Mouse (Mus musculus) retina, postnatal 7 days (tissue): ENCODE results near the gene Susd1.

ENCODE experiments used
- DNase-seq: peaks from one replicate; pipeline ENCODE4 v3.0.0-alpha.2; 2012; ENCODE audit warnings: low read depth, low spot score

Gene Susd1

DNA sequence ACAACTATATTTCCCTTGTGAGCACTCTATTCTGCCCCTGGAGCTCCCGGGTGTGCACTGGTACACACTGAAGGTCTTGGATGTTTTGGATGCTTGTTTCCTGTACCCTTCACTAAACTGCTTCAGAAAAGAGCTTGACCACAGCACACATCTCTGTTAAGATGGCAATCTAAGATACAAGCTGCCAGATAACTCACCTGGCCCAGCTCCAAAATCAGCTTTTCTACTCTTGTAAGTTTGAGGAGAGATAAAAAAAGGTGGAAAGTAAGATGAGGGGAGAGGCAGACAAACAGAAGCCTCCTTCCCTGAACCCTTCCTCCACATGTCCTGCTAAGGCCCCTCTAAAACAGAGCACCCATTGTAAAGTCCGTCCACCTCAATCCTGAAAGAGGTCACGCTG, 115.7 kb downstream of the Susd1 start:
- no peak for DNase-seq

DNA sequence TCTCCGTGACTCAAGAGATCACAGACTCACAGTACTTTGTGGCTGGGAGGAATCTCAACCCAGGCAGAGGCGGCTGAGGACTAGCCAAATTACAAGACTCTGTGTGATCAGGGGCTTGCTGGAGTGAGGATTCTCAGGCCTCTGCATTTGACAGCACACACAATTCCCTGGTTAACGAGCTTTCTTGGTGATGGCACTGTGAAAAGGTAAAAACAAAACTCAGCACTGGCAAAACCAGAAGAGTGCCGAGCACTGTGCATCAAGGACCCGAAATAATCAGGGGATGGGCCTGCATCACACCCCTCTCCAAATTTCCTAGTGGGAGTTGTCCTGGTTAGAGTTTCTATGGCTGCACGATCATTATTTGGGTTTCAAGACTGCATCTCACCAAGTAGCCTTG, 116.4 kb downstream of the Susd1 start:
- DNase-seq, result no peak

DNA sequence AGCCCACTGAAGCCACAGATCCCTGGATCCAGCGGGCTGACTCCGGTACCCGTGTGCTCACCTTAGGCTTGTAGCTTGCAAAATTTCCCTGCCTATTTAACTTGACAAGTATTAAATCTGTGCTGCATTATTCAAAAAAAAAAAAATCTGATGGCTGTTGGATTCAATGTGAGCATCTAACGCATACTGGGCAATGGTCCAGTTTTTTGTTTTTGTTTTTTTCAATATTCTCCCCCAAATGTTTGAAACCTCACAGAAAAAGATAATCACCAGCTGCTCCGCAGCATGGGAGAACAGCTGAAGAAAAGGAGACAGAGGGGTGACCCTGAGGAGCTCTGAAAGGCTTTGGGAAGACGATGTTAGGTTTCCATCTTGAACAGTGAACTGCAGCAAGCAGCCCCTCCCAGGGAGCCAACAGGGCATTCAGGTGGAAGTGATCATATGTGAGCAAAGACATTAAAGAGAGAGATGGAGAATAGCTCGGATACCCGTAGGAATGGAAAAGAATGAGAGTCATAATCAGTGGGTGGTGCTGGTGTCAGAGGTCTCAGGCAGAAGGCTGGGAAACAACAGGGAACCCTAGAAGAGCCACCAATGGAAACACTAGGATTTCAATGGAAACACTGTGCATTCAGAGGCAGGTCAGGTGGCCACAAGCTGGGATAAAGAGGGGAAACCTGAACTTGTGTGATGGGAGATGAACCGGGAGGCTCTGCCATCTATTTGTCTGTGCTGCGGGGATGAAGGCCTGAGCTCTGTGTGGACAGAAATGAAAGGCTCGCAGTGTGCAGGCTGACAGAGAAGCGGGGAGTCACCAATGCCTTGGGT, 117.0 kb downstream of the Susd1 start:
- DNase-seq, result no peak

DNA sequence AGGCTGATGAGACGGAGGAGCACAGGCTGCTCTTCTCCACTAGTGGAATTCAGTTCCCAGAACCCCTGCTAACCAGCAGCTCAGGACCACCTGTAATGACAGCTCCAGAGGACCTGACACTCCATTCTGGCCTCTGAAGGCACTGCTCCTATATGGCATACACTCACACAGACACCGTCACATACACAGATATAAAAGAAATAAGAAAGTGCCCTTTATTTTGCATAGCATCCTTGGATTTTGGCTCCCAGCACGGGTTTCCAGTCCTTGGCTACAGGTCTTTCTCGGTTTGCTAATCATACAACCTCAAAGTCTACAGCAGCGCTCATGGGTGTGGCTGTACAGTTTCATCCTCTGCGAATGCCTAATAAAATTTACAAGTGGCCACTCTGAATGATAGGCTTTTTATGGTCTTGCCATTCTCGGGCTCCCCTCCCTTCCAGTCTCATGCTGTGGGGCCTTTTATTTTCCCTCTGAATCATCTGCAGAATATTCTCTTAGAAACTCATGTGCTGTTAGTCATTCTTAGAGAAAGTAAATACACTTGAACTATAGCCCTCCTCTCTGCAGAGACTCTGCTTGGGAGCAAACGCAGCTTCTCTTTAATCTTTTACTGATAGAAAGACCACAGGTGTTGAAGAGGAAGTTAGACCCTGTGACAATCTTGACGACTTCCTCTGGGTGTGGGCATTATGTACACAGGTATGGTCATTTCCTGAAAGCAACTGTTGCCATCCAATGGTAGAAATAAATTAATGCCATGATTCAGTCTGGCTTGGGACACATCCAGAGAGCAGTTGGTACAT, 119.1 kb downstream of the Susd1 start:
- no peak for DNase-seq

DNA sequence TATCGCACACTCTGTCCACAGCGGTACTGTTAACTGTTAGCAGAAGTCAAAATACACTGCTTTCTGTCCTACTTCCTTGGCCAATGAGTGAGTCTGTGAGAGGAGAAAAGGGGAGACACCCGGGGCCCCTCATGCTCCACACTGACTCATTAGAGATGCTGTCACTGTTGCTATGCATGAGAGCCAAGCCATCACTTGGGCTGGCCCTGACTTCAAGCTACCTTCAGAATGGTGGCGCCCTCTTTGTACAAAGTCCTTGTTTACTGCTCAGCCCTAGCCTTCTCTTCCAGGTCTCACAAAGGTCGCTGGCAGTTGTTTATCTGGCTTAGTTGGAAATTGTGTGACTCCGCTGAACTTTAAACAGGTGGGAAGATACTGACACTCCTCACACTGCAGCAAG, 119.8 kb downstream of the Susd1 start:
- DNase-seq, result no peak

DNA sequence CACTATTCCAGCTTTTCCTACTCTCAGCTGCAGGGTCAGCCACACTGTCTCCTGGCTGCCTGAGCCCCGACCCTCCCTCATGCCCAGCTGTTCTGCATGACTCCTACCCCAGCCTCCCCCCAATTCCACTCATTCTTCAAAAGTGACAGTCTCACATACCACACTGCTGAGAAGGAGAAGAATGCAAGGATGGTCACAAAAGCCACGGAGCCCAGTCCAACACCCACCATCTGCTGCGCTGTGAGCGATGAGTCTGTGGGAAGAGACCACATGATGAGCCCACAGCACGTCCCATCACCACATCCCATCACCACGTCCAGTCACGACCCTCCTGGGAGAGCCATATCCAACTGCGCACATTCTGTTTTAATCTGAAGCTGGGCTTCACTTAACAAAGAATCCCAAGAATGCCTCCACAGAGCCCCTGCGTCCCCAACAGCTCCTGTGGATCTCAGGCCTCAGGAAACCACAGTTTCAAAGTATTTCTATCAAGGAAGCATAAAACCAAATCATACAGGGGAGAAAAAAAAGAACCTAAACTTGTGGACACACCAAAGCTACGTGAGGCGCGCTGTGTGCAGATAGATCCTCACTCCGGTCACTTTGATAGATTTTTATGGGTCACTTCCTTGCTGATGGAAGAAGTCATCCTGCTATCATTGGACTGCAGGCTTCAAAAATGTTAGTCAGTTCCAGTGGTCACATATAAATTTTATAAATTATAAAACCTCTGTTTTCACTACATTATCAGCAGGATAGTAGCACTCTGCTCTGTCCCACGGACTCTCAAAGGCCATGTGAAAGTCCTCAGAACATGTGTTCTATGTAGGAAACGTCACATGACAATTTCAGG, 122.7 kb downstream of the Susd1 start:
- DNase-seq, result no peak

DNA sequence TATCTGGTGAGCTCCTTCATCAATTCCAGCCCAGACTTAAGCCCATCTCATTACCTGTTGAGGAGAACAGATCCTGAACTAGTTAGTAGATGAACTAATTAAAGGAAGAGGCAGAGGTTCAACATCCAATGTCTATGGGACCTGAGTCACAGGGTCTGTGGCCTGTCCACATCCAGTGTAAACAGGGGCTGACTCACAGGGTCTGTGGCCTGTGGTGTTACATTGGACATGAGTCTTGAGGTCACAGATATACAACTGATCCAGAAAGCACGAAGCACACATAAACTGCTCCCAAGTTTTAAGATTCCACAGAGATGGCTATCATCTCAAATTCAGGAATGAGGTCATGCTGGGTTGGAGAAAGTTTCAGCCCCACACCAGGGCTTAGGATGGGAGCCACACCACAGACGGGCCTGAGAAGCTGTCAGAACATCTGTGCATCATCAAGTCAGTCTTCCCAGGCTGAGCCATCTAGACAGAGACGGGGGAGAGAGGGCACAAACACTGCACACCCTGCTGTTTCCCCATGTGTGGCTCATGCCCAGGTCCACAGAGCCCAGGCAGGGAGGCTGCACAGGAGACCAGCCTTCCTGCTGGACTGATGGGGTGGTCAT, 123.4 kb downstream of the Susd1 start:
- DNase-seq, result no peak

DNA sequence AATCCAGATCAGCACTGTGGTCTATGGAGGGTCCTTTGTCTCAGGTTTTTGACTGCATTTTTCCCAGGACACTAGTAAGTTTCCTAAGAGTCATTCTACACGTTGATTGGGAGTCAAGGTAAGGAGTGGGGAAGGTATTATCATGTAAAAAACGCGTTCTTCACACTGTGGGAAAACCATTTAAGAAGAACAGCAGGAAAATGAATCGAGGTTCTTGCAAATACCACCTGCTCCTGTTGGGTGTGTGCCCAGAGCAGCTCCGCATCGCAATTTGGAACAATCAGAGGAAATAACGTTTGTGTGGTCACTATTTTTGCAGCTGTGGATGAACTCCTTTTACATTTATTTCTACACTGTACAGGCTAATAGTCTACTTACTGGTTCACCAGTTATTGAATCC, 125.5 kb downstream of the Susd1 start:
- DNase-seq, result no peak

DNA sequence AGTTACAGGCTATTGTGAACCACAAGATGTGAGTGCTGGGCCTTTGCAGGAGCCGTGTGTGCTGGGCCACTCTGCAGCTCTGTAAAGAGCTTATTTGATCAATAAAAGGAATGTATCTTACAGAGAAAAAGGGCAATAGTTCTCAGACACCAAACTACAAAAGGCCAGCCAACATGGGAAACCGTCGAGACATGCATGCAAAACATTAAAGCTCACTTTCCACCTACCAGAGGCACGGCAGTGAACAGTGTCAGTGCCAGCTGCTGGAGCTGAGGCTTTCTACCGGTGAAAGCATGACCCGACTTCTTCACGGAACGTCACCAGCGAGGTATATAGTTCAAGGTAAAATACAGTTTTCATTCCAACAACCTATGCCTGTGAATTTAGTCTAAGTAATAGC, 127.8 kb downstream of the Susd1 start:
- DNase-seq, result no peak

DNA sequence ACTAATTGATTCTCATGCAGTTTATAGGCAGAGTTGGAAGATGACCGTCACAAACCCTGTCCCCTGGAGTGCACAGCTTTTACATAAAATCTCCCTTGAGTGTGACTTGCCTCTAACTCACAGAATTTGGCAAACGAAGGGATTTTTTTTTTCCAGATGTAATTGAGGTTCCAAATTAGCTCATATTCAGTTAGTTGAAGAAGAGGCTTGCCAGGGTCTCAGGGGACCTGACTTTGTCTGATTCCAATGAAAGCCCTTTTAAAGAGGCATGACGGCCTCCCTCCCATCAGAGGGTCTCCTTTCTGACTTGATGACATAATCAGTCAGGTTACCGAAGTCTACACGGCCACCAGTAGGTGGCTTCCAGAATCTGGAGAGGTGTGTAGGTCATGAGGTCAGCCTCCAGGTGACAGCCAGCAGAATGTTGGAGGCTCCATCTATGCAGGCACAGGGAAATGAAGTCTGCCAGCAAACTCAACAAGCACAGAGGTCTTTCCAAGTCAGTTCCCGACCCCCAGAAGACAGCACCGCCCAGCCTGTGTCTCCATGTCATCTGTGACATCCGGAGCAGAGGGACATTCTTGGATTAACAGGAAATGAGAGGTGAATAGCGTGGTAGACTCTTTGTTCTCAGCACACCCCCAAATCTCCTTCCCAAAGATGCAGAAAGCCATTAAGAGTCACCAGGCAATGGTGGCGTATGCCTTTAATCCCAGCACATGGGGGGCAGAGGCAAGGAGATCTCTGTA, 130.4 kb downstream of the Susd1 start:
- DNase-seq, result no peak

DNA sequence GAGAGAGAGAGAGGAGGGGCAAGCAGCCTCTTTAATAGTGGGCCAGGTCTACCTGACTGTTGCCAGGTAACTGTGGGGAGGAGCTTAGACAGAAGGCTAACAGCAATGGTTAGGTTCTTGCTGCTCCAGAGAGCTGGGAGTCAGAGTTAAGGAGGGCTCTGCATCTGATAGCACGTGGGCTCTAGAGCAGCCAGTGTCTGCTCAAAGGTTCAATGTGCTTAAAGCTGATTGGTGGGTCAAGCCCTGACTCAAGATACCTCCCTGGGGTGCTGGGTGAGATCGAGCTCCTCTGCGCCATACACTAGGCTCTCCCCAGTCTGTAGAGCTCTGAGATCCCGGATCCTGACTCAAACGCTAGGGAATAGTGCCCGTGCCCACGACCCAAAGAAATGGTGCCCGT, 136.0 kb downstream of the Susd1 start:
- DNase-seq, result no peak

DNA sequence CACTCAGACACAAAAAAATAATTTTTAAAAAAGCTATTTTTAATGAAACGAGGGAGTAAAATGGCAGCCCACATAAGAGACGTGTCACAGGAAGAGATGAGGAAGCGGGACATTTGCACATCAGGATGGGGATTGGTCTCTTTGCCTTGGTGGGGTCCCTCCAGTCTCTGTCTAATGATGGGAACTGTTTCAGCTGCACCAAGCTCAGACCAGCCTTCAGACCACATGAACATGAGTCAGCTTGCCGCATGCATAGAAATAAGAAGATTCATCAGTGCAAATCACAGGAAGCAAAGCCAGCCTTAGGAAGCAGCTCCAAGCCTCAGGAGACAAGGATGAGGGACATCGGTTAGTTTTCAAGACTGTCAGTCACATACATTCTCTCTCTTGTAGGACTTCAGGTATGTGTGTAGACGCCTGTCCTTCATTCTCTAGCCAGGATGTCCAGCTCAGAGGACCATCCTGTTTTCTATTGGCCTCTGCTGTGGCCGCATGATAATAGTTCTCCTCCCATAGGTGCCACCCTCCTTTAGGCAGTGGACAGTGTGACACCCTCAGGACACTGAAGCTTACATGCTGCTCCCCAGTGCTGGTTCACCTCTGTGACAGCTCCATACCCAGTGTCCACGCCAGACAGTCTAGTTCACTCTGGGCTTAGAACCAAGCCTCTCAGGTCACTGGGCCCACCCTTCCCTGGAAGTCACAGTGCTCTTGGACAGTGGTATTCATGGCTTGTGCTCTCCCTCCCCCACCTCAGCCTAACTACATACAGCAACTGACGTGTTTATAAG, 137.2 kb downstream of the Susd1 start:
- no peak for DNase-seq

DNA sequence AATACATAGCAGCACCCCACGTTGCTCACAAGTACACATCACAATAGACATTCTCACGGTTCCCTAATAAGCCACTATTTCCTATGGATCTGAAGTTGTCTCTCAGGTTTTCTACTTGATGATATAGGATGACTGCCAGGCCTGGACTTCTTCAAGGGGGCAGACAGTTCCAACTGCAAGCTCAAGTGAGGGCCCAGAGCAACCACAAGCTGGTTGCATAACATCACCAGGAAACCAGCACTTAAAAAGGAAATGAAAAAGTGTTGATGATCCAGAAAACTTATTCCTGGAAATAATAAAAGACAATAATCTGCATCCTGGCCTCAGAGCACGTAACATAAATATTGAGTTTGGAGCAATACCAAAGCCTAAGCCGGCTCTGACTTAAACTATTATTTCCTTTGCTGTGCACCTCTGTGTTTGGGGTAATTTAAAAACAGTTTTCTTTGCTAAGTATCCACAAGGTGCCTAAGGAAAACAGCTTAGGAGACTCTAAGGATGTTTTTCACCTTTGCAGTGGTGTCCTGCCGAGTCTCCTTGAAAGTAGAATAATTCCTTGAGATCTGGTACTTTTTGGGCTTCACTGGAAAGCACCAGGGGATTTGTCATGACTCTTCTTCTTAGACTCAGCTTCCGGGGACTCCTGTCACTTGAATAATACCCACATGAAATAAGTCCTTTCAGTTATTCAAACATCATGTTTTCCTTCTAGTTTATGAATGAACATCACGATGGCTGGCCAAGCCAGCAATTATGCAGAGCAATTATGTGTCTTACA, 139.5 kb downstream of the Susd1 start:
- no peak for DNase-seq

DNA sequence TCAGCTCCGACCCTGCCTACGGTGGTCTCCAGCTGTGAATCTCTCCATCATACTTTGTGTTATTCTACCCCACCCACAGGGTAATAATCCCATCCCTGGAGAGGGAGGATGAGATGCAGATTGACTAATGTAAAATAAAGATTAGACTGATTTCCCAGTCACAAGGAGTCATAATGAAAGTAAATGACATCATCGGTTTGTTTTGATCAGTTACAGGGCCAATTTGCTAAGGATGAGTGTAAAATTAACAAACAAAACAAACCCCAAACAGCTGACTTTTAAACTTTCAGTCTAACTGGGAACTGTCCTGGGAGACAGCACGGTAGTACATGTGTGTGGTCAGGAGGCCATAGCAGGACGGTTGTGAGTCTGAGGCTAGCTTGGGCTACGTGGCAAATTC, 143.3 kb downstream of the Susd1 start:
- DNase-seq, result no peak

DNA sequence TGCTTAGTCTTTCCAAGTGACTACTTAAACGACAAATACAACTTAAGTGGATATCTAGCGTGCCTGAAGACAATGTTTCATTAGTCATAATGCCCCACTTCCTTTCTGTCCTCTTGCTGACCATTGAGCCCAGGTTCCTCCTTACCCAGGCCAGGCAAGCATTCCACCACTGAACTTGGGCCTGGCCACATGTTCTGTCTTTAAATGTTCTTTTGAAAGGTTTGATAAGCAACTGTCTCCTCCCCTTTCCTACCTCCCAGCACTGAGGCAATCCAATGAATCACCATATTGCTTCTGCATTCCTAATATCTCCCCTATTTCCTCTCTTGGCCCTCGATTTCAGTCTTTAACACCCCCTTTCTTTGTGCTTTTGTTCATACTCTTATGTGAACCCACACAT, 143.8 kb downstream of the Susd1 start:
- DNase-seq, result no peak

DNA sequence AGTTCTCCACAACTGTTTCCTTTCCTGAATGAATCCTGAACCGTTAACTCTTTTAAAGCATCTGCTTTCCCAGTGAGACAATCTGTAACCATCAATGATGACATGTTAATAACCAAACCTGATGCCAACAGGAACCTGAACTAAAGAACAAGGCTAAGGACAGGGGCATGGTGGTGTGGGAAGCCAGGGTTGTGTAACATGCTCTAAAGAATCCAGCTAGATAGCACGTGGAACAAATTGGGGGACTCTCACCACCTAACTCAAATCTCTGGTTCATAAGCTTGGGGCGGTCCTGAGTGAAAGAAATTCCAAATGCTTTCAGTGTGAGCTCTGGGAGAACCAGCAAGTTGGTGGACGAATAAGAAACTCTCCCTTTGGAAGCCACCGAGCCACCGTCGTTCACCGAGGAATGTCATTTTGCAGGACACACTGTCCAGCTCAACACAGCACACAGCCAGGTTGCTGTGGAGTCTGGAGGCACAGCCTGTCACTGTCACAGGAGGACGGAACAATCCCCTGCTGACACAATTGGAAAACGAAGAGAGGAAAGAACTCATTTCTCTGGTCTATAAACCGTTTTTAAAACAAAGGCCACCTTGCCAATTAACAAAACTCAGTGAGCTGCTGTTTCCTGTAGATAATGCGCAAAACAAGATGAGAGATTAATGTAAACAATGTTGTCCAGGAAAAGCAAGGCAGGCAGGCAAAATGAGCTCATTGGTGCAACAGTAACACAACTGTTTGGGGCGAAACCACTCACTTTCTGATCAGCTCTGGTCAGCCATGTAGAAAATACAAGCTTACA, 146.3 kb downstream of the Susd1 start:
- DNase-seq, result no peak

DNA sequence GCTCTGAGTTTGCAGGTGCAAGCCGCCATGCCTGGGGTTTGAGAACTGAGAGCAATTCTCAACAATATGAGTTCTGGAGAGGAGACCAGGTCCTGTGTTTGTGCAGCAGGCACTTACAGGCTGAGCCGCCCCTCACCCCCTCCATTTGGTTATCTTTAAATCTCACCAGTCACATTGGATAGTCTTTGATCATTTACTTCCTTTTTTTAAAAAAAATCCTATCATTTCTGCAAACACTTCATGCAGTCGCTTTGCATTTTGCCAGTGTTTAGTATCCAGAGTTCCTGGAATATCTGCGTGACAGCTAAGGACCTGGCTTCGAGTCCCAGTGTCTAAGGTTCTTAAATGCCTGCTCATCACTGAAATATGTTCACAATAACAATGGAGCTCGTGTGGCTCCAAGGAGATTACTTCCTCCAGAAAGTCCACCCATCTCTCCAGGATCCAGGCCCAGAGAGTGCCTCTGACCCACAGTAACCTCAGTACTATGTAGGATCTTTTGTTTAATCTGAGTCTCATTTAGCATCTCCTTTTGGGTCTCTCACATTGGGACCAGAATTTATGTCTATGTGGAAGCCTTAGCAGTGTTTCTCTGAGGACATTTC, 147.4 kb downstream of the Susd1 start:
- DNase-seq, result no peak

DNA sequence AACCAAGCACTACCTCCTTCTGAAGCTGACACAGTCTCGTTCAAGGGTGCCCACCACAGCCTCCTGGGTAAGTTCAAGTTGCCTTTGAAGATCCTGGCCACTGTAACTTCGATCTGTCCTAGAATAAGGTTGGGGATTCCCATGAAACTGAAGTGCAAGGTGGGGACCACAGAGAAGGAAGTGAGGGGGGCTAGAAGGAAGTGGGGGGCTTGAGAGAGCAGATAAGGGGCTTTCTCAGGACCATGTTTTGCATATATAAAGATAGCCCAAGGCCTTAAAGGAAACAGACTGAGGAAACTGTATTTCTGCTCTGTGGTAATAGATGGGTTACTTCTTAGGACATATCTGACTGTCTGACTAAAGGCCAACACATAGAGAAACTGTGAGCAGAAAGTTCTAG, 151.3 kb downstream of the Susd1 start:
- DNase-seq, result no peak
